Mouse (Mus musculus): ENCODE measurements at regions not wholly inside any gene's neighbourhood (a gene's known extent, or its start where the extent isn't known, plus 50 kb on each side); places are given as distances from the start of the nearest gene placed in this dataset.

DNA sequence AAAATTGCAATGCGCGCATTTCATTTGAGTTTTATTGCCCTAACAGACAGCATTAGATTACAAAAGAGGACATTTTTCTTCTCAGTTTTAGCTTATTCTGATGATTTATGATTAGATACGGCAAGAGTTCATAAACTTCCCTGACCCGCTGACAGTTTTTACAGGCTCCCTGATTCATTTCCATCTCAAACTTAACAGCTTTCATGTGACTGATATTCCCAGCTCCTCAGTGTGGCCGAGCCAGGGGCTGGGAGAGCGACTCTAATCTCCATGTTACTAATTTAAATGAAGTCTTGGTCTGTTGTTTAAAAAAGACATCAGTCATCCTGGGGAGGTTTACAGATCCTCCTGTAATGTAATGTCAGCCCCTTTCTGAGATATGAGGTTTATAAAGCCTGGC, 355.5 kb upstream of the Prox1 start:
- DNase-seq (ENCODE audit: low spot score in 2 of 2) = no peak

GRCm38 (mm10) chr1:190500106-190500505, 329.6 kb upstream of the Prox1 start:
- no peak for DNase-seq (ENCODE audit: low spot score in 2 of 2)

DNA sequence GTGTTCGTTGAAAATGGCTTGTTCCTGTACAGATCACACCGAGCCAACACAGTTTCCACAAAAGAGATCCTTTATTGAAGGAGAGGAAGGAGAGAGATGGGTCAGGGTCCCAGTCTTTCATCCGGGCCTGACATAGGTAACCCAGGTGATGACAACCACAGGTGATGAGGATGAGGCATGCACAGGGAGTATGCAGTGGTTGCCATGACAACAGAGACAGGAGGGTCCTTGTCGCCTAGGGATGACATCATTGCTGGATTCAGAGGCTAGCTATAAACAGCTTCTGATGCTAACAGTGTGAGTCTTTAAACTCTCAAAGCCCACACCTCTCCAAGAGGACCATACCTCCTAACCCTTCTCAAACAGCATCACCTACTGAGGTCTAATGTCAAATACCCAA, 327.0 kb upstream of the Prox1 start:
- DNase-seq (ENCODE audit: low spot score in 2 of 2) = no peak

DNA sequence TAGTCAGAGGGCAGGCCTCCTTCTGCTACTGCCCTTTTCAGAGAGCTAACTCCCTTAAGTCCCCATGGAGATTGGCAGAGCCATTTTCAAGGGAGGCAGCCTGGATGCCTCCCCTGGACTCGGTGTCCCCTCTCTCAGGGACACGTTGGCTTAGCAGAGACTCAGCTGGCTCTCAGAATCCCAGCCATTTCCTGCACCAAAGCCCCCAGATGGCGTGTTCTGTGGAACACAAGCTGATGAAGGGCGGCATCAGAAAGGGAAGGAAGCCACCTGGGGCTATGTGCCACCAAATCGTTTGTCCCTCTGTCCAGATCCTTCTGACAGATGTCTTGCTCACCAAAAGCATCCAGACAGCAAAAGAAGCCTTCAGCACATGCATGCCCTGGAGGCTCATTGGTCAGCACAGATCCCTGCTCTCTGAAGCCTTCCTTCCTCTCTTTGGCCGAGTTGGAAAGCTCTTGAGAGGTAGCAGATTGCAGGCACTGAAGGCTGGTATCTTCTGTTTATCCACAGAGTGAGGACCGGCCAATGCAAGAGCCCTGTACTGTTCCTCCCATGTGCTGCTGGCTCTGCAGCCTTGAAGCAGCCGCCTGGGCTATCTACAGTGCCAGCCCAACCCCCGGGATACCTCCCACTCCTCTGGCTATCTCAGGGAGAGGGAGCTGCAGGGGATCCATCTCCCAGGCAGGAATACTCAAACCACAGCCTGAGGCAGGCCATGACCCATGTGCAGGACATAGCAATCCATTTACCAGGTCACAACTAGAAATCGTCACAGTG, 325.4 kb upstream of the Prox1 start:
- no peak for DNase-seq (ENCODE audit: low spot score in 2 of 2)

DNA sequence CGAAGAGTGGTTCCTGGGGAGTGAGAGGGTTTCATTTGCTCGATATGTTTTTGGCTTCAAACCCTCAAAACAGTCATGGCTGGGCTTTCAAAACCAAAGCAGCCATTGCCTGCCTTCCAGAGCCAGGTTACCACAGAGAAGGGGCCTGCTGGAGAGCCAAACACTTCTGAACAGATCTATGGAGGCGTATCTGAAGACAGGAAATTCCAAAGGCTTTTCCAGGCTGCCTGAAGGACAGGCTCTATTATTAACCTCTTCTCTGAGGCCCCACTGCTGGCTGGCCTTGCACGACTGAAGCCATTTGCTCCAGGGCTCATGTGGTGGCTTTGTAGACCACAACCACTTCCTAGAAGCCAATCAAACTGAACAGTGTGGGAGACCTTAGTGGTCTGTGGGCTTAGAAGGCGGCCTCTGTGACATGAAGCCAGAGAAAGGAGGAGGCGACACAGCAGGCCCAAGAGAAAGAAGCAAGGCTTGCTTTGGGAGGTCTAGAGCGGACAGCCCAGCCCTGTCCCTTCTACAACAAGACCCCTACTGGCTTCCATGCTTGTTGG, 316.1 kb upstream of the Prox1 start:
- DNase-seq (ENCODE audit: low spot score in 2 of 2) = no peak

DNA sequence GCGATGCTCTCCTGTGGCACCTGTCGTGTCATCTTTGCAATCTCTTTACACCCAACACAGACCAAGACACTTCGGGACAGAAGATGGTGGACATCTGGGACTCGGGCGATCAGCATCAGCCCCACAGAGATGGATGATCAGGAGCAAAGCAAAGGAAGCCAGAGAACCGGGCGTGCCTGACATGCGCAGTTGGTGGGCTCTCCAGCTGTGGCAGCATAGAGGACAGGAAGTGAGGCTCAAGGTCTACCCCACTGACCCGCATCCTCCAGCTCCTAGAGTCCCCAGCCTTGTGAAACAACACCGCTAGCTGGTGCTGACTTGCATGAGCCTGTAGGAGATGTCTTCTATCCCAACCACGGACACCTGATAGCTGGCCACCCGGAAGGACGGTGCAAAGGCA, 312.9 kb upstream of the Prox1 start:
- DNase-seq (ENCODE audit: low spot score in 2 of 2) = no peak

DNA sequence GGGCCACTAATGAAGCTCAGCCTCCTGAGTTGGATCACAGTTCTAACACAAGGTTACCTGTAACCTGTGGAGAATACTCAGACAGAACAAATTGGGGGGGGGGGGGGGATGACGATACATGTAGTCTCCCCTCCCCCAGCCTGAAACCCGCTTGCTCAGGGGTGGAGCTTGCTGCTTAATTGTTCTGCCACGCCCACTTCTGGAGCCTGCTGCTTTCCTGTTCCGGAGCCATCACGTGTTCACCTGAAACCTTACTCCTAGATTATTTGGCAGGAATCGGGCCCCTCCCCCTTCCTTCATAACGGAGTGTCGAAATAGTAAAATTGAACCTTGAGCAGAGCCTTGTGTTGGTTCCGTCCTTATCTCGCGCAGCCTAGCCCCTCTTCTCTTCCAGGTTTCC, 310.6 kb upstream of the Prox1 start:
- DNase-seq (ENCODE audit: low spot score in 2 of 2) = no peak

GRCm38 (mm10) chr1:190480601-190481000, 310.1 kb upstream of the Prox1 start:
- DNase-seq (ENCODE audit: low spot score in 2 of 2) = no peak

GRCm38 (mm10) chr1:190472761-190473160, 302.2 kb upstream of the Prox1 start:
- peak in 1 of 2 experiments; percentile 7 for DNase-seq (ENCODE audit: low spot score in 2 of 2)

DNA sequence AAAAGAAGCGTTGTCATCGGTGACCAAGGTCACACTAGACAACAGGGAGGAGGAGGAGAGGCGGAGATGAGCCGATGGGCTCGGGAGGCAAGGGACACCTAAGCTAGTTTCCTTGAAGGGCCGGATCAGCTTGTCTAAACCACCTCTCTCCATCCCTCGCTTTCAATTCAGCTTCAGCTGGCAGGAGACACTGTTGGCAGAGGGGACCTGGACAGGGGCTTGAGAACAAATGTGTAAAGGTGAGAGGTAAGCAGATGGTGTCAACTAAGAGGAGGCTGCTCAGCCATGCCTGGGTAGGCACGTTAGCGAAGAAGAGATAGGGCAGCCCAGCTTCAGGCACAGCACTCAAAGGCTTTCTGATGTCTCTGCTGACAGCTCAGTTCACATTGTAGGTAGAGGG, 299.8 kb upstream of the Prox1 start:
- no peak for DNase-seq (ENCODE audit: low spot score in 2 of 2)

DNA sequence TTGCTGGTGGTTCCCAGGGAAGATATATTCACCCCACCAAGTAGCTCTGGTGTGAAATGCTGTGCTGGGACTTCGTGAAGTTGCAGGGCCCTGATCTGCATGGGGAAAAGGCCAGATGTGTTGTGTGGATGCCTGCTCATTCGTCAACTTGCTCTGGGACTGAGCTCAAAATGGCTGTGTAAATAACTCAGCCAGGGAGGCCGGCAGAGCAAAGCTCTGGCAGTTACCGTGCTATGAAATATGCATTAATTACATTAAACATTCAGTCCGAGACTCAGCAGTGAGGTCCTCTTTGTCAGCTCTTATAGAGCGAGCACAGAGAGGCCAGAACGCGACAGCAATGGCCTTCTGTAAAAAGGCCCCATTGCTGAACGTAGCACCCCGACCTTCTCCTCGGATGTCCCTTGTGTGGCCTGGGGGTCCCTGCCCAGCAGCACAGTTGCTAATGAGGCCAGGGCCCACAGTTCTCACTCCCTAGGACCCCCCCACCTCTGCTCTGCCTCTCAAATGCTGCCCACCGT, 287.1 kb upstream of the Prox1 start:
- DNase-seq (ENCODE audit: low spot score in 2 of 2) = no peak

- no peak for DNase-seq (ENCODE audit: low spot score in 2 of 2)
Observed at GRCm38 (mm10) chr1:190453549-190453948, 283.0 kb upstream of the Prox1 start.

DNA sequence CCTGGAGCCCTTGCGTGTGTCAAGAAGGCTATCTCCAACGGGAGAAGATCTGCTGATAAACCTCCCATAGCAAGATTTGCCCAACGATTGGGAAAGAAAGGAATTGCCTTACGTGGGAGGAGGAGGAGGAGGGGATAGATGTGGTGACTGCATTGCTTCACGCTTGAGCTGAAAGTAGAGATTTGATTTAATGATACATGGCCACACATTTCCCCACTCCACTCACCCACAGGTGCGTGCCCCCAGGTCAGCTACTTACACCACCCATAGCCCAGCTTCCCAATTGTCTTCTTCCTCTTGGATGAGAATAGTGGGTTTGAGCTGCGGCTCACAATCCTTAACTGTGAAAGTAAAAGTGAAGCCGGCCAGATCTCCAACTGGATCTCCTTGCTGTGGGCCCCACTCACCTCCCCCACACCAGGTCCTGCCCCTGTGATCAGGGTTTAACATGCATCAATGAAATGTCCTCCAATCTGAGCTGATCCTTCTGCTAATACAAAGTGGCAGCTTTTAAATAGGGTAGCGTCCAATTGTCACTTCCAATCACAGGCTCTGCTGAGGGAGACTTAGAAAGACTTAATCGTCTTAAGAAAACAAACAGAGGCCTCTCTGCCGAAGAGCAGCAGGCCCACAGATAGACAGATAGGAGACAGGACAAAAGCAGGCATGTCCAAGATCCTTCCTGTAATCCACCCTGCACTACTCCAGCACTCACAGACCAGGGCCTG, 281.8 kb upstream of the Prox1 start:
- DNase-seq (ENCODE audit: low spot score in 2 of 2) = no peak

DNA sequence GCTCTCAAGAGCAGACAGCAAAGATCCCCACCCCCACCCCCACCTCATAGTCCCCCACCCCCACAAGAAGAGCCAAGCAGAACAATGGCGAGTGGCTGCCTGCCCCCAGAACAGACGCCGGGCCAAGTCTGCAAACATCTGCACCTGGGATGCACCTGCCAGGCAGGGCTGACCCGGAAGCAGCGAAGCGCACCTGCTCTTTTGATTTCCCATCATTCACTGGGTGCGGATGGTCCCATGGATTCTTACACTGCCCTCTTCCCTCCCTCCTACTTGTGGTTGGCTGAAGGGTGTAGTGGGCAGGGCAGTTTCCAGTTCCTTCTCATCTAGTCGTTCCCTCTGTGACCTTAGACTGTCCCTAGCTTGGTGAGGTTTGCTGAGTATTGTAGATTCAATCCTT, 277.7 kb upstream of the Prox1 start:
- no peak for DNase-seq (ENCODE audit: low spot score in 2 of 2)

GRCm38 (mm10) chr1:190447253-190447652, 276.7 kb upstream of the Prox1 start:
- no peak for DNase-seq (ENCODE audit: low spot score in 2 of 2)

DNA sequence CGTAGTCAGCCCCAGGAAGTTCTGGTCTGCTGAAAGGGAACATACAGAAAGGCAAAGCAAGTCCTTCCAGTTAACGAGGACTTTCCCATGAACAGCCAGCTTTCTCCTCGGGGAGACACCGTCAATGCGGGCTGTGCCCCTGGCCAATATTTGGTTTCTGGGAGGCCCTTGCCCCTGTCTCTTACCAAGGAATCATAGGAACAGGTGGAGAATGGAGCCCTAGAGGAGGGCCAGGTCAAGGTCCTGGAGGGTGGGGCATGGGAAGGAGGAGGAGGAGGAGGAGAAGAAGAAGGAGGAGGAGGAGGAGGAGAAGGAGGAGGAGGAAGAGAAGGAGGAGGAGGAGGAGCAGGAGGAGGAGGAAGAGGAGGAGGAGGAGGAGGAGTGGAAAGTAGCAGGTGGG, 276.2 kb upstream of the Prox1 start:
- no peak for DNase-seq (ENCODE audit: low spot score in 2 of 2)

GRCm38 (mm10) chr1:190444366-190444765, 273.9 kb upstream of the Prox1 start:
- no peak for DNase-seq (ENCODE audit: low spot score in 2 of 2)

DNA sequence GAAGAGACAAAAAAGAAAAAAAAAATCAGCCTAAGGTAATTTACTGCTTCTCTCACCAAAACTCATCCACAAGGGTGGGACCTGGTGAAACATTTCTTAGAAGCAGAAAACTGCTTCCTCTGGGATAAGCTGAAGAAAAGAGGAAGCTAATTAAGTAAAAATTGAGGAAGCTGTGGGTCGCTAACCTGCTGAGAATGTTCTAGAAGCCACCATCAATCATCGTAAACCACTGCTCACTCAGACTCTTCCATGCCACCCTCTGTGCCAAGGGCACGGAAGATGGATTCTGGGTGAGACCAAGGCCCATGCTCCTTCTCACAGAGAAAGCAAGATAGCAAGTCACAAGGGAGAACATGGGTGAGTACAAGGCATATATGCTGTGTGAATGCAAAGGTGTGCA, 272.7 kb upstream of the Prox1 start:
- DNase-seq (ENCODE audit: low spot score in 2 of 2) = no peak

DNA sequence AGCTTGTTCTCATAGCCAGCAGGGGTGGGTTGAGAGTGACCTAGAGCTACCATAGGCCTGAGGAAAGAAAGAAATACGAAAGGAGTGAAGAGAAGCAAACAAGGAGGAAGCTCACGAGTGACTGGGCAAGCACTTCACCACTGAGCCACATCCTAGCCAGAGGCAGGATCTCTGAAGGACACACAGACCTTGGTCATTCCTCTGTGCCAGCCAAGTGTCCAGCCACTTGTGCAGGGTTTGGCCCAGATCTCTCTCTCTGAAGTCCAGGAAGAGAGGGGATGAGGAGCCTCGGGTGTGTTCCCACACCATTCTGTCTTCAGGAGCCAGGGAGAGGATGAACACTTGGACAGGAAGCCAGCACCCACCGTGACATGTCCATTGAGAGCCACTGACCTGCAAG, 271.7 kb upstream of the Prox1 start:
- no peak for DNase-seq (ENCODE audit: low spot score in 2 of 2)

GRCm38 (mm10) chr1:190438789-190439188, 268.3 kb upstream of the Prox1 start:
- no peak for DNase-seq (ENCODE audit: low spot score in 2 of 2)

GRCm38 (mm10) chr1:190422874-190423273, 252.4 kb upstream of the Prox1 start:
- no peak for DNase-seq (ENCODE audit: low spot score in 2 of 2)

DNA sequence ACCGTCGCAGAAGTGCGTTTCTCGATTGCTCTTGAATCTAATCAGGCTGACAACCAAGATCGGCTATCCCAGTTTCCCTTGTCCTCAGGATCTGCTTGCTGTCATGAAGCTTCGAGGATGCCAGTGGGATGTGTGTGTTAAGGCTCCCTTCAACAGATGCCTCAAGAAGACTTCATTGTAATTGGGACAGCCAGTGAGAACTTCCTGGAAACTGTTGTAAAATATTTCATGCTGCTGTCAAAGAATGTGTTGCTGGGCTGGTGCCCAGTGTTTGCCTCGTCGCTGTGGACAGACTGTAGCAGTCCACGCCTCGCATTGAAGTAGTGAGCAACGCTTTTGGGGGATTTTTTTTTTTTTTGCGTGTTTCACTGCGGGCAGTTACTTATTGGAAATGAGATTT, 249.2 kb upstream of the Prox1 start:
- peak; percentile 3 to 5 for DNase-seq (ENCODE audit: low spot score in 2 of 2)

- DNase-seq (ENCODE audit: low spot score in 2 of 2) = no peak
Observed at GRCm38 (mm10) chr1:190417326-190417725, 246.8 kb upstream of the Prox1 start.

Data from heart, adult 9 months (tissue).